Mouse (Mus musculus) Muller cell, postnatal 12 days (primary cell): Measurements from ENCODE around the gene Gdpd5.

Experiments
- DNase-seq: peaks from one replicate; pipeline ENCODE4 v3.0.0-alpha.2; 2015; ENCODE audit errors: inconsistent ontology term

Gene Gdpd5

DNA sequence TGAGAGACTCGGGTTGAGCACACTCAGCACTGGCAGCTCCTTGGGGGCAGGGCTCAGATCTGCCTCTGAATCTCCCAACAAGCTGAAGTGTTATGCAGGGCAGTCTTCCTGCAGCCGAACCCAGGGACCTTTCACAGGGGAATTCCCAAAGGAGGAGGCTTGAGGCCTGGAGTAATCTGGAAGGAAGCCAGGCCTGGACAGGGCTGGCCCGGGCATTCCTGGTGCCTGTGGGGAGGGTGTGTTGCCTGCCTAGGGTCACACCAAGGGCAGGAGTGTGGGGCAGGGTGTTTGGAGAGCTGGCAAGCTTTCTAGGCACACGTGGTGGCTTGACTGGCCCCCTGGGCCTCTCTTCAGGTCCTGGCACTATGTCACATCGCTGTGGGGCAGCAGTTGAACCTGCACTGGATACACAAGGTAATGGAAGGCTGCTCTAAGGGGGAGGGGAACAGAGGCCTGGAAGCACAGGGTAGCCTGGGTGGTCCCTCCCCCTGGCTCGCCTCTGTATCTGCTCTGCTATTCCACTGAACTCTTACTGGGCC lies 60.4 kb downstream of the Gdpd5 start:
- peak; percentile 94 for DNase-seq

DNA sequence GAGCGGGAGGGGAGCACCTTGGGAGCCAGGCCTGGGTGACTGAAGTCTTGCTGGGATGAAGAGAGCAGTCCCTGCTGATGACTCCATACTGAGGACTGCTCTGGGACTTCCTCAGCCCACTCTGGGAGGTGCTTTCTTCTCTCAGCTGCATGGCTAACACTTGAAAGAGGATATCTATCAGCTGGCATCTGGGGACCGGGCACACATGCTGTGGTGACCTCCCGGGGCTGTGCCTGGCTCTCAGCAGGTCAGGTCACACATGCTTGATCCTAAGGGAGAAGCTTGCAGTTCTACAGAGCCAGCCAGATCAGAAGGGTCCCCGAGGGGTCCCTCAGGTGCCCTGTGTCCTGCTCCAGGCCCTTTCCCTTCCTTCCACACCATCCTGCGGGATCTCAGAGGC lies 62.0 kb downstream of the Gdpd5 start:
- no peak for DNase-seq

DNA sequence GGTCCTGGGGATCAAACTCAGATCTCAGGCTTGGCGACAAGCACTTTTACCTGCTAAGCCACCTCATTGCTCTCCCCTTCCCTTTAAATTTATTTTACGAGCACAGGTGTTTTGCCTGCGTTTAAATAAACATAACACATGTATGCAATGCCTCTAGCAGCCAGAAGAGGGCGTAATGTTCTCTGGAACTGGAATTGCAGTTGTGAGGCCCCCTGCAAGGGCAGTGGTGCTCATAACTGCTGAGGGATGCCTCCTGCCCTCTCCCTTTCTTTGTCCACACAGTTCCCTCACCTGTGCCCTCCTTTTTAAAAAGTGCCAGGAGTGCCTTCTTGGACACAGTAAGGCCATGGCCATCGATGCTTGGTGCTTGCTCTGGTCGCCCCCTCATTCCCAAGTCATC lies 62.8 kb downstream of the Gdpd5 start:
- no peak for DNase-seq

DNA sequence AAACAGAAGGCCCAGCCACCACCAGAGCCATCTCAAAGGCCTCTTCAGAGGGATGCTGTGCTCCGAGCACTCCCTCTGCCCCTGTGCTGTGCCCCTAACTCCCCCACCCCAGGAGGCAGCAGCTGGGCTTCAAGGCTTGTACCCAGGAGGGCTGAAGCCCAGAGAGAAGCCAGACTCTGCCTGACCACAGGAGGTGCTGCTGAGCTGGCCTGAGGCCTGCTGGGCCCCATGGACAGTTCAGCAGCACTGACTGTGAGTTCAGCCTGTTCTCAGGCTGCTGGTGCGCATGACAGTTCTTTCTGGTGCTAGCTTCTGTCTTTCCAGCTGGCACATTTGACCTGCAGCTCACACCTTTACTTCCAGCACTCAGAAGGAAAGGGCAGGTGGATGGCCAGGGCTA lies 64.6 kb downstream of the Gdpd5 start:
- no peak for DNase-seq

DNA sequence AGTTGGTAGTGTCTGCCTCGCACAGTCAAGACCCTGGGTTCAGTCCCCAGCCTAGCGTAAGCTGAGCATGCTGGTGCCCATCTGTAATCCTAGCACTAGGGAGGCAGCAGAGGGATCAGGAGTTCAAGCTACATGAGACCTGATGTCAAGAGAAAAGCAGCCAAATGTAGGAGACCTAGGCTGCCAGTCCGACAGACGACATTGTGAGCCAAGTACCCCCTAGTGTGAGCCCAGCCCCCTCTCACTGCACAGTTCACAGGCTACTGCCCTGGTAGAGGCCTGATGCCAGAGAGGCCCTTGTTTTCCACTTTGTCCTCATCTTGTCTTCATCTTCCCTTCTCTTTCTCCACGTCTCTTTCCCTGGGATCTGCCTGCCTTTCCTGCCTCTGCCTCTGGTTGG lies 66.1 kb downstream of the Gdpd5 start:
- no peak for DNase-seq

DNA sequence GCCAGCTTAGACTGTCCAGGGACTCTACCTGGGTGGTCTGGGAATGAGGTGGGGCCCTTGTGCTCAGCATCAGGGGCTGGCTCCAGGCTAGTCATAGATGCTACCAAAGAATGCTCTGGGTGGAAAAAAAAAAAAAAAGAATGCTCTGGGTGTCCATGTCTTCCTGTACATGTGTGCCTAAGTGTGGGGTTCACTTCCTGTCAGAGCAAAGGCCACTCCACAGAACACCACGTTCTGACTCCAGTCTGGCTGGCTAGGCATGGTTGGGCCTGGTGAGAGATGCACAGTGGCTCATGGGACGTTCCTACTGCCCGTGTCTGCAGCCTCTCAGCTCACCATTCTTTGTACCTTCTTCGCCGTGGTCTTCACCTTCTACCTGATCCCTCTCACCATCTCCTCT lies 67.4 kb downstream of the Gdpd5 start:
- DNase-seq = no peak

DNA sequence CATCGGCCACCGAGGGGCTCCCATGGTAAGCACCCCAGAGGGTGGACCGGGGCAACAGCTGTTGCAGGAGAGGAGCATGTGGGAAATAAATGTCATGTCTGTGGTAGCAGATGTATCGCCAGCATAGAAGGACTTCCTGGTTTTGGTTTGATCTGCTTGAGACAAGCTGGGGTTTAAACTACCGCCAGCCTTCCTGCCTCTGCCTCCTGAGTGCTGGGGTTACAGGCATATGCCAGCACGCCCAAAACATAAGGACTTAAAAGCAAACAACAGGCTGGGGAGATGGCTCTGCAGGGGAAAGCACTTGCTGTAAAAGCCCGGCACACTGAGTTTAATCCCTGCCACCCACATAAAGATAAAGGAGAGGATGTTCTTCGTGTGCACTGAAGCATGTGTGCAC lies 67.8 kb downstream of the Gdpd5 start:
- DNase-seq = no peak

DNA sequence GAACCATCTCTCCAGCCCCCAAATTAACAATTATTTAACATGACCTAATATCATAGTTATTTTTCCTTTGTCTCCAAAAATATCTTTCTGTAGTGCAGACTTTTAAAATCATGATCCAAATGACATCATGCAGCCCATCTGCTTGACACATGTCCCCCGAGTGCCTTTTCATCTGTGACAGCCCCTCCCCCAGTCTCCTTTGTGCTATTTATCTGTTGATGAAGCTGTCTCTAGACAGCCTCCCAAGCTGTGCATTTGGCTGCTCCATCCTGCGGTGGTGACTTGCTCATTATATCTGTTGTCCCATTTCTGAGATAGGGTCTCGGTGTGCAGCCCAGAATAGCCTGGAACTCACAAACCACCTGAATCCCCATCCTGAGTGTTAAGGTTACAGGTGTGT lies 68.5 kb downstream of the Gdpd5 start:
- no peak for DNase-seq

DNA sequence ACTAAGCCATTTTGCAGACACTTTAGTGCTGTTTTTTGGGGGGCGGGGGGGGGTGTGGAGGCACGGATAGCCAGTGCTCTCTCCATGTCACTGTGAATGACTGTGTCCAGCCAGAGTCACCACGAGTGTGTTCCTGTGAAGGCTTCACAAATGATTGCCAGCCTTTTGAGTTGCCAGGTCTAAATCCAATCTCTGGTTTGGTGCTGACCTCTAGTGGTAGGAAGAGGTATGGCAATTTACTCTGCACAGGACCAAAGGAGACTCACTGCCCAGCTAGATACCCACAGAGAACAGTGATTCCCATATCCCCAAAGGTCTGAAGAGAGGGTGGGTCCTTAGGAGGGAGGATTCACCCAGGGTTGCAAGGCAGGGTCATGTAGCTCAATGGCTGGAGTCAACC lies 69.5 kb downstream of the Gdpd5 start:
- peak; percentile 87 for DNase-seq

DNA sequence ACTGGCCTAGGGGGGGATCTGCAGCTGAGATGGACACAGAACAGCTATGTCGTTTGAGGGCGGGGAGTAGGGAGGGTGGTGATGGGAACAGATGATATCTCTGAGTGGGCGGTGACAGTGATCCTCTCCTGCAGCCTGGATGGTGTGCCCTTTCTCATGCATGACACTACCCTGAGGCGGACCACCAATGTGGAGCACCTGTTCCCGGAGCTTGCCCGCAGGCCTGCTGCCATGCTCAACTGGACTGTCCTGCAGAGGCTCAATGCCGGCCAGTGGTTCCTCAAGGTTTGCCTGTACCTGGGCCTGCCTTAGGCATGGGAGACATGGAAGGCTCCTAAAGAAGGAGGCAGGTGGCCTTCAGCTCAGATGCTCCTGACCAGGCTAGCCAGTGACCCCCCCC lies 71.6 kb downstream of the Gdpd5 start:
- DNase-seq = no peak

DNA sequence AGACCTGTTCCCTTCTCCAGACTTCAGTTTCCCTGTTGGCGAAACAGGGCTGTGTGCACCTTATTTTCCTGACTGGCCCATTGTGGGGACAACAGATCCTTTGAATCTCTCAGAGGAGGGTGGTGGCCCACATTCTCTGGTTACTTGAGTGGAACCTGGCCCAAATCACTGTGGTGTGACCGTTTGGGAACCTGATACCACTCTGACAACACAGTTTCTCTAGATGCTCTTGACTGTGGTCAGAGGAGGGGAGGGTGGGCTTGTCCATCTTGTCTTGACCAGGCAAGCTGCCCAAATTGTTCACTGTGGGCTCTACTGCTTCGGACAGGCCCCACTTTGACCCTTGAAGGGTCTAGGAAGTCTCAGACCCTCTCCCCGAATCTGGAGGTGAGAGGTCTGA lies 72.8 kb downstream of the Gdpd5 start:
- DNase-seq = no peak

DNA sequence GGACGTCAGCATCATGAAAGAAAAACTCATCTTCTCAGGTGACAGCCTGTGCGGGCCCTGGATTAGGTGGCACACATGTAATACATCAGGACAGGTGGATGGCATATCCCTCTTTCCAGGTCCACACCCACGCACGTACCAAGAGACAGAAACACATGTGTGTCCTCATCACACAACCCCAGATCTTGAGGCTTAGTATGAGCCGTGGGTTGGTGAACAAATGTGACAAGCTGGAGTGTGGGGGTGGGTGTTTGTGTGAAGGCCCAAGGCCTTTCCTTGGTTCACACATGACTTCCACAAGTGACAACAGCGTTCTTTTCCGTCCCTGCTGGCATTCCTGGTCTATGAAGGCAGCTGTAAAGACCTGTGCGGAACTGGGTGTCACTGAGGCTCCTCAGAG lies 77.6 kb downstream of the Gdpd5 start:
- DNase-seq = no peak

DNA sequence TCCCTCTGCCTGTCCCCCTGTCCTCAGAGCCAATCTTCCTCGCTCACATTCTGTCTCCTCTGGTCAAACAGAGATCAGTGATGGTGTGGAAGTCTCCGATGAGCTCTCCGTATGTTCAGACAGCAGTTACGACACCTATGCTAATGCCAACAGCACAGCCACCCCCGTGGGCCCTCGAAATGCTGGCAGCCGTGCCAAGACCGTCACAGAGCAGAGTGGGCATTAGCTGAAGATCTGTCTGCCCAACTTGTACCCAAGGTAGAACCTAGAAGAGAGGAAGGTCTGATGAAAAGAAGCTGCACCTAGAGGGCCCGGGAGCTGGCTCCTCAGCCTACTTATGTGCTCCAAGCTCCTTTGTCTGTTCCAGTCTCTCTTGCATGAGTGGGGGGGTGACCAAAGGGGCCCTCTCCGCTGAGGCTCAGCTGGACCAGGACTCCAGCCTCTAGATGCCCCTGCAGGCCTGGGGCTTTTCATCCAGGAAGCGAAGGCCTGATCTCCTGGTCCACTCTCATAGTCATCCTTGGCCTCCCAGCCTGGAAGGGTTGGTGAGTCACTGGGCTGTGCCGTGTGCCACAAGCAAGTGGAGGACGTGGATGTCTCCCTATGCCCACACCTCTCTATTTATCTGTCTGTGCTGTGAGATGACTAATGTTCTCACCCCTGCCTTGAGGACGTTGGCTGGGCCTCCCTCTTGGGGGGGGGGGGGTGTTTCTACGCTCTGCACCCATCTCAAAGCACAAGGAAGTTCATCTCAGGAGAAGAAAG lies 78.9 kb downstream of the Gdpd5 start:
- DNase-seq = no peak

DNA sequence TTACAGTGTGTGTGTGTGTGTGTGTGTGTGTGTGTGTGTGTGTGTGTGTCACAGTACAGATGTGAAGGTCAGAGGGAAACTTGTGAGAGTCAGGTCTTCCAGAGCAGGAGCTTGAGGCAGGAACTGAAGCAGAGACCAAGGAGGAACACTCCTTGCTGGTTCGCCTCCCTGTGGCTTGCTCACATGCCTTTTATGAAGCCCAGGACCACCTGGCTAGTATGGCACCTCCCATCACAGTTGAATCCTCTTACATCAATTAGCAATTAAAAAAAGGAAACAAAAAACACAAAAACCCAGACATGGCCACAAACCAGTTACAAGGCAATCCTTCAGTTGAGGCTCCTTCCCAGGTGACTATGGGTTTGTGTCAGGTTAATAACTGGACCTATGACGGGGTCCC lies 81.9 kb downstream of the Gdpd5 start:
- no peak for DNase-seq

DNA sequence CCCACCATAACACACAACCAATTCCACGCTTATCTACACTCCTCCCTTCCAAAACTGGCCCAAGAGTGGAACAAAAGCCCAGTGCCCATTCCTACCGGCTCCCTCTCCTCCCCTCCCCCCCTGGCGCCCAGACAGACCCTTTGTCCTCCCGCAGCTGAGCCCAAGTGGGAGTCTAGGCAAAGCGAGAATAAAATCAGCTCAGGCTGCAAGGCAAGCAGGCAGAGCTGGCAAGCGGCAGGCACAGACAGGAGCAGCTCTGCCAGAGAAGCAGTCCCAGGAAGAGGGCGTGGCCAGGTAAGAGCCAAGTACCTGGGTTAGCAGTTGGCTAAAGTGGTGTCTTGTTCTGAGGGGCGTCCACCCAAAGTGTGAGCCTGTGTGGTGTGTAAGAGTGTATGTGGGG lies 84.6 kb downstream of the Gdpd5 start, which contains the start of gene Klhl35:
Gene Klhl35, plus strand, starts transcription at position 194 of the 400 bp plus-strand sequence.
- peak; percentile 56 for DNase-seq

DNA sequence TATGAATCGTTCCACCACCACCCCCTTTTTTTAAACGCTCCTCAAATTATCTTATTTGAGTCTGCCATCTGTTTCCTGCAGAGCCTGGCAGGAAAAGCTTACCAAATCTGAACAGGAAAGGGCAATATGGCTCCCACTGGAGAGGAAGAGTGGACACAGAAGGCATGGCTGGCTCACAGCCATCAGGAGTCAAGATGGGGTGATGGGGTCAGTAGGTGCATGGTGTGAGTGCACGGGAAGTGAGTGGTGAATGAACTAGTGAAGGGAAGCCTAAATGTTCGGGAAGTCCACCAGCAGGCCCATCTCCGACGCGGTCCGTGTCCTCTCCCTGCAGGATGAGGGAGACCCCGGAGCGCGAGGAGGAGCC lies 86.7 kb downstream of the Gdpd5 start:
- no peak for DNase-seq

DNA sequence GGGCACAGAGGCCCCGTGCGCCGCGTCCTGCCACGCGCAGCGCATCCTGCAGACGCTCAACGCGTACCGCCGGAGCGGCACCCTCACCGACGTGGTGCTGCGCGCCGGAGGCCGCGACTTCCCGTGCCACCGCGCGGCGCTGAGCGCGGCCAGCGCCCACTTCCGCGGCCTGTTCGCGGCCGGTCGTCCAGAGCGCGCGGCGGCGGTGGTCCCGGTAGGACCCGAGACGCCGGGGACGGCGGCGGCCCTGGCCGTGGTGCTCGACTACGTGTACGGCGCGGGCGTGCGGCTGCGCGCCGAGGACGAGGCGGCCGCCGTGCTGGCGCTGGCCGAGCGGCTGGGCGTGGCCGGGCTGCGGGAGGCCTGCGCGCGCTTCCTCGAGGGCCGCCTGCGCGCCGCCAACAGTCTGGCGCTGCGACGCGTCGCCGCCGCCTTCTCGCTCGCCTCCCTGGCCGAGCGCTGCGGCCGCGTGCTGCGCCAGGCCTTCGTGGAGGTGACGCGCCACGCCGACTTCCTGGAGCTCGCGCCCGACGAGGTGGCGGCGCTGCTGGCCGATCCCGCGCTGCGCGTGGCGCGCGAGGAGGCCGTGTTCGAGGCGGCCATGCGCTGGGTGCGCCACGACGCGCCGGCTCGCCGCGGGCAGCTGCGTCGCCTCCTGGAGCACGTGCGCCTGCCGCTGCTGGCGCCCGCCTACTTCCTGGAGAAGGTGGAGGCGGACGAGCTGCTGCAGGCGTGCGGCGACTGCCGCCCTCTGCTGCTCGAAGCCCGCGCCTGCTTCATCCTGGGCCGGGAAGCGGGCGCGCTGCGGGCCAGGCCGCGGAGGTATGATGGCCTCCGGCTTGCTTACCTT lies 87.3 kb downstream of the Gdpd5 start:
- DNase-seq = peak; percentile 67

DNA sequence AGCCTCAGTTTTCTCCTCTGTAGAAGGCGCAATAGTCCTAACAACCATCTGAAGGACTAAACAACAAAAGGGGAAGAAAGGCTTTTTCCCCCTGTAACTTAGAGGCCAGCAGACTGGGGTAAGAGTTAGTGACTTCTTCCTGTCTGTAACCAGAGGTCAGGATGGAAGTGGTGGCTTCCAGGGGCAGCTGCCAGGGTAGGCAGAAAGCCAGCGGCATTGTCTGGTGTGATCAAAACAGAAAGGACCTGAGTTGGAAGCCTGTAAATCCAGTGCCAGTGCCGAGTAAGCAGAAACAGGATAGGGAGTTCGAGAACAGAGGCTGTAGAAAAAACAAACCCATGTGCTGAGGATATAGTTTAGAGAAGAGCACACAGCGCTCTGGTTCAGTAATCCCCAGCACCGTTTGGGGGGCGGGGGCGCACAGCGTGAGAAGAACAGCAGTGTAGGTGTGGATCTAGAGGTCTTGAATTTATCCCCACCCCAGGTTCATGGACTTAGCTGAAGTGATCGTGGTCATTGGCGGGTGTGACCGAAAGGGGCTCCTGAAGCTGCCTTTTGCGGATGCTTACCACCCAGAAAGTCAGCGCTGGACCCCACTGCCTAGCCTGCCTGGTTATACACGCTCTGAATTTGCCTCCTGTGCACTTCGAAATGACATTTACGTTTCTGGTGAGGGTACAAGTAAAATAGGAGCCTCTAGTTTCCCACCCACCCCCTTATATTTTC lies 88.6 kb downstream of the Gdpd5 start:
- DNase-seq = no peak

DNA sequence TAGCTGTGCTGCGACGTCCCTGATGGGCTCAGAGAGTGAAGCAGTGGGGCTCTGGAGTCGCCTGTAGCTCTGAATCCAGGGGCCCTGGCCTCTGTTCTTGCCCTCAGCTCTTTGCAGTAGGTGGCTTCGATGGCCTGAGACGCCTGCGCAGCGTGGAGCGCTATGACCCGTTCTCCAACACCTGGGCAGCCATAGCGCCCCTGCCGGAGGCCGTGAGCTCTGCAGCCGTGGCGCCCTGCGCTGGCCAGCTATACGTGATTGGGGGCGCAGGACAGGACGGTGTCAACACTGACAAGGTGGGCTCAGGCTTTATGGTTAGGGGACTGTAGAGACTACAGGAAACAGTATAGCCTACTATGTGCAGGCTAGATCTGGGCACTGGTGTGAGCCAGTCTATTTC lies 90.4 kb downstream of the Gdpd5 start:
- DNase-seq = no peak

DNA sequence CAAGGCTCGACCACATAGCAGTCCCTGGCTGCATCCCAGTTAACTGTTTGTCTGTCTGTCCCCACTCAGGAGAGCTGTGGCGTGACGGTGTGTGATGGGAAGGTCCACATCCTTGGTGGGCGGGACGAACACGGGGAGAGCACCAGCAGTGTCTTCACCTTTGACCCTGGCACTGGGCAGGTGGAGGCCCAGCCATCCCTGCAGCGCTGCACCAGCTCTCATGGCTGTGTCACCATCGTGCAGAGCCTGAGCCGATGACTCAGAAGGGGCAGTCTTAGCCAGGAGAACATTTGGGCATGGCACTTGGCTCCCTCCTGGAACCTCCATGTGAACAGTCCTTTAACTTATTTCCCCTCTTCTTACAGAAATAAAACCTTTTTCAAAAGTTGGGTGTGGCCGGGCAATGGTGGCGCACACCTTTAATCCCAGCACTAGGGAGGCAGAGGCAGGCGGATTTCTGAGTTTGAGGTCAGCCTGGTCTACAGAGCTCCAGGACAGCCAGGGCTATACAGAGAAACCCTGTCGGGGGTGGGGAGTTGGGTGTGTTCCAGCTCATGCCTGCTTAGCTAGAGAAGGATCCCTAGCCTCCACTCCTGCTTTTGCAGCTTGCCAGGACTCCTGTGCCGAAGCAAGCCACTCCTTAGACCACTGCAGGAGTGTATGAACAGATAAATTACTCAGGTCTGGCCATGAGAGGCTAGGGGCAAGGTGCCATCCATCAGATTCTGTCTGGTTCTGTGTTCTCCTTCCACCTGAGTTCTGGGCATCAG lies 92.6 kb downstream of the Gdpd5 start:
- peak; percentile 55 for DNase-seq

DNA sequence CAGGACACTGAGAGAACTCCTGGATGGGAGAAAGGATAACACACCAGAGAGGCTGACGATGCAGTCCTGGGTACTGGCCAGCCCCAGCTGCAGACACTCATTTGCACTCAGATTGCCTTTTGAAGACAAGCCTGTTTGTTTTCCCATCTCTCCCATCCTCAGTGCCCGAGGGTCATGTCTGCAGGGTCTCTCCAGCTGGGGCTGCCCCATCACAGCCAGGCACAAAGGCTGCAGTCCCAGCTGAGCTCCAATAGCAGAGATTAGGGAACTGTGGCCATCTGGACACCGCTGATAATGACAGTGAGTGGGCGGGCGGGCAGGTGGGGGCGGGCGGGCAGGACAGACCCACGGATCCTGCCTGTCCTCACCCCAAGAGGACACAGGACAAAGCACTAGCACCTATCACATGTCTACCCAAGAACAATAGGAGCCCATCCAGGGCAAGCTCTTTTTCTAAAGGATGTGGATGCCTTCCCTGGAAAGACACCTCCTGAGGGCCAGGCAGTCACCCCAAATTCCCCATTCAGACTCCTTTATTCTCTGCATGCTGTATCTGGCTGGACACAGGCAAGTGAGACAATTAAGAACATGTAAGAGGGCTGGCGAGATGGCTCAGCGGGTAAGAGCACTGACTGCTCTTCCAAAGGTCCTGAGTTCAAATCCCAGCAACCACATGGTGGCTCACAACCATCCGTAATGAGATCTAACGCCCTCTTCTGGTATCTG lies 93.8 kb downstream of the Gdpd5 start:
- DNase-seq = peak; percentile 33
